Mouse (Mus musculus): ENCODE measurements around the gene Pet100. TPM values are rescaled to one million over a fixed set of nuclear protein-coding genes. Genes with fewer than 3 reads are reported as not detected.
"Not testable (repeated sequence)": the region's sequence is repeated elsewhere in the genome, so short reads cannot be mapped to it uniquely, and the experiment has no call there.

Pet100 gene
- 86.6 and 86.9 TPM in 2 replicates for polyA plus RNA-seq (2015; fragmentation: Nextera tagmentation; extraction: Ambion mirVana)

GRCm38 (mm10) chr8:3621199-3621970 lies at the start of gene Pet100, which contains the start of gene Xab2:
Gene Pet100, plus strand, starts transcription at chr8:3621548.
Gene Xab2, minus strand, starts transcription at chr8:3621316.
- H3K9me3 ChIP-seq (ENCODE audit: control insufficient read depth, low read length) = no peaks in the 10 kb centered on the region
- H3K4me2 ChIP-seq (ENCODE audit: low read depth, low read length) = peak within 1 kb of the TSS; percentile 80
- peaks cover 14% of the 10 kb centered on the region for H3K4me1 ChIP-seq (ENCODE audit: control insufficient read depth, insufficient read depth, low read length)
- H3K36me3 ChIP-seq (ENCODE audit: control insufficient read depth, insufficient read depth, low read length) = peaks cover 13% of the 10 kb centered on the region
- H3K4me3 ChIP-seq (ENCODE audit: low read length) = peak within 1 kb of the TSS; percentile 66
- ATAC-seq = peak; percentile 99
- under 1% methylated on average over 37 of the region's 37 CpGs for WGBS
- no peak within 1 kb of the TSS for H3K27ac ChIP-seq (ENCODE audit: low read length)
- H3K9ac ChIP-seq (ENCODE audit: low read depth, low read length) = peak within 1 kb of the TSS; percentile 73
- no peaks in the 10 kb centered on the region for H3K27me3 ChIP-seq (replicated peaks; ENCODE audit: control insufficient read depth, insufficient read depth, low read length)

GRCm38 (mm10) chr8:3574546-3574945 lies 46.8 kb upstream of the Pet100 start:
- ATAC-seq = no peak
- H3K4me1 ChIP-seq (ENCODE audit: control insufficient read depth, insufficient read depth, low read length) = peaks cover 4% of the 10 kb centered on the region; the same call in 1 of the 2 replicates
- WGBS = 94% methylated on average over 3 of the region's 3 CpGs

GRCm38 (mm10) chr8:3576211-3576960 lies 45.0 kb upstream of the Pet100 start:
- peak; percentile 29 for ATAC-seq
- 65% methylated on average over 15 of the region's 15 CpGs for WGBS
- H3K36me3 ChIP-seq (ENCODE audit: control insufficient read depth, insufficient read depth, low read length) = no peaks in the 10 kb centered on the region
- no peak overlapping the region for H3K27ac ChIP-seq (ENCODE audit: low read length)
- no peaks in the 10 kb centered on the region for H3K9me3 ChIP-seq (ENCODE audit: control insufficient read depth, low read length)
- H3K9ac ChIP-seq (ENCODE audit: low read depth, low read length) = no peak overlapping the region
- no peaks in the 10 kb centered on the region for H3K27me3 ChIP-seq (replicated peaks; ENCODE audit: control insufficient read depth, insufficient read depth, low read length)
- H3K4me3 ChIP-seq (ENCODE audit: low read length) = no peak overlapping the region
- H3K4me1 ChIP-seq (ENCODE audit: control insufficient read depth, insufficient read depth, low read length) = peaks cover 6% of the 10 kb centered on the region; the same call in 1 of the 2 replicates
- H3K4me2 ChIP-seq (ENCODE audit: low read depth, low read length) = no peak overlapping the region

More at GRCm38 (mm10) chr8:3574546-3574945, 46.8 kb upstream of the Pet100 start:
- Histone ChIP-seq H3K27me3 (replicated peaks; ENCODE audit: control insufficient read depth, insufficient read depth, low read length) (no peaks in the 10 kb centered on the region), H3K4me2 (ENCODE audit: low read depth, low read length) (no peak overlapping the region), H3K9ac (ENCODE audit: low read depth, low read length) (no peak overlapping the region), H3K27ac (ENCODE audit: low read length) (no peak overlapping the region), H3K9me3 (ENCODE audit: control insufficient read depth, low read length) (no peaks in the 10 kb centered on the region), H3K4me3 (ENCODE audit: low read length) (no peak overlapping the region), H3K36me3 (ENCODE audit: control insufficient read depth, insufficient read depth, low read length) (no peaks in the 10 kb centered on the region)

- H3K4me2 ChIP-seq (ENCODE audit: low read depth, low read length) = no peak overlapping the region
- WGBS = 59% methylated on average over 9 of the region's 9 CpGs
- H3K9ac ChIP-seq (ENCODE audit: low read depth, low read length) = peak overlapping the region; percentile 34; the same call in 1 of the 2 replicates
- H3K27me3 ChIP-seq (replicated peaks; ENCODE audit: control insufficient read depth, insufficient read depth, low read length) = no peaks in the 10 kb centered on the region
- ATAC-seq = peak; percentile 79
- no peaks in the 10 kb centered on the region for H3K36me3 ChIP-seq (ENCODE audit: control insufficient read depth, insufficient read depth, low read length)
- peaks cover 6% of the 10 kb centered on the region; the same call in 1 of the 2 replicates for H3K4me1 ChIP-seq (ENCODE audit: control insufficient read depth, insufficient read depth, low read length)
- H3K4me3 ChIP-seq (ENCODE audit: low read length) = no peak overlapping the region
- no peaks in the 10 kb centered on the region for H3K9me3 ChIP-seq (ENCODE audit: control insufficient read depth, low read length)
- peak overlapping the region; percentile 55; the same call in 1 of the 2 replicates for H3K27ac ChIP-seq (ENCODE audit: low read length)
Measured at GRCm38 (mm10) chr8:3579390-3580364, 41.7 kb upstream of the Pet100 start.

- WGBS = 82% methylated on average over 1 of the region's 3 CpGs
- not testable (repeated sequence) for H3K4me2 ChIP-seq (ENCODE audit: low read depth, low read length); H3K4me1 ChIP-seq (ENCODE audit: control insufficient read depth, insufficient read depth, low read length); H3K27me3 ChIP-seq (replicated peaks; ENCODE audit: control insufficient read depth, insufficient read depth, low read length); ATAC-seq; H3K36me3 ChIP-seq (ENCODE audit: control insufficient read depth, insufficient read depth, low read length); H3K4me3 ChIP-seq (ENCODE audit: low read length); H3K27ac ChIP-seq (ENCODE audit: low read length); H3K9me3 ChIP-seq (ENCODE audit: control insufficient read depth, low read length); H3K9ac ChIP-seq (ENCODE audit: low read depth, low read length)
Measured at GRCm38 (mm10) chr8:3581961-3582360, 39.4 kb upstream of the Pet100 start.

- no peaks in the 10 kb centered on the region for H3K9me3 ChIP-seq (ENCODE audit: control insufficient read depth, low read length)
- no peaks in the 10 kb centered on the region for H3K36me3 ChIP-seq (ENCODE audit: control insufficient read depth, insufficient read depth, low read length)
- peaks cover 3% of the 10 kb centered on the region; the same call in 1 of the 2 replicates for H3K27me3 ChIP-seq (replicated peaks; ENCODE audit: control insufficient read depth, insufficient read depth, low read length)
- no peak for ATAC-seq
- no peak overlapping the region for H3K4me2 ChIP-seq (ENCODE audit: low read depth, low read length)
- no peak overlapping the region for H3K4me3 ChIP-seq (ENCODE audit: low read length)
- no peak overlapping the region for H3K9ac ChIP-seq (ENCODE audit: low read depth, low read length)
- 77% methylated on average over 2 of the region's 2 CpGs for WGBS
- no peak overlapping the region for H3K27ac ChIP-seq (ENCODE audit: low read length)
- H3K4me1 ChIP-seq (ENCODE audit: control insufficient read depth, insufficient read depth, low read length) = no peaks in the 10 kb centered on the region
Measured at GRCm38 (mm10) chr8:3586452-3586851, 34.9 kb upstream of the Pet100 start.

- Histone ChIP-seq H3K4me1 (ENCODE audit: control insufficient read depth, insufficient read depth, low read length) (no peaks in the 10 kb centered on the region), H3K4me3 (ENCODE audit: low read length) (peak within 1 kb of the TSS; percentile 73), H3K4me2 (ENCODE audit: low read depth, low read length) (peak within 1 kb of the TSS; percentile 83), H3K27ac (ENCODE audit: low read length) (peak within 1 kb of the TSS; percentile 93), H3K9me3 (ENCODE audit: control insufficient read depth, low read length) (no peaks in the 10 kb centered on the region), H3K27me3 (replicated peaks; ENCODE audit: control insufficient read depth, insufficient read depth, low read length) (peaks cover 3% of the 10 kb centered on the region; the same call in 1 of the 2 replicates), H3K36me3 (ENCODE audit: control insufficient read depth, insufficient read depth, low read length) (no peaks in the 10 kb centered on the region), H3K9ac (ENCODE audit: low read depth, low read length) (peak within 1 kb of the TSS; percentile 87)
- WGBS = 3% methylated on average over 7 of the region's 7 CpGs
- ATAC-seq = no peak
Measured at GRCm38 (mm10) chr8:3586993-3587390, 34.4 kb upstream of the Pet100 start, which contains the start of gene Camsap3. Gene Camsap3, plus strand, starts transcription at chr8:3587293.

- WGBS = under 1% methylated on average over 77 of the region's 77 CpGs
- Histone ChIP-seq H3K27ac (ENCODE audit: low read length) (peak overlapping the region; percentile 93), H3K36me3 (ENCODE audit: control insufficient read depth, insufficient read depth, low read length) (no peaks in the 10 kb centered on the region)
Measured at GRCm38 (mm10) chr8:3587391-3588257, 33.7 kb upstream of the Pet100 start.

More at GRCm38 (mm10) chr8:3587391-3588257, 33.7 kb upstream of the Pet100 start:
- Histone ChIP-seq H3K9ac (ENCODE audit: low read depth, low read length) (peak overlapping the region; percentile 87), H3K4me2 (ENCODE audit: low read depth, low read length) (peak overlapping the region; percentile 83), H3K4me1 (ENCODE audit: control insufficient read depth, insufficient read depth, low read length) (no peaks in the 10 kb centered on the region), H3K4me3 (ENCODE audit: low read length) (peak overlapping the region; percentile 73), H3K9me3 (ENCODE audit: control insufficient read depth, low read length) (no peaks in the 10 kb centered on the region), H3K27me3 (replicated peaks; ENCODE audit: control insufficient read depth, insufficient read depth, low read length) (peaks cover 3% of the 10 kb centered on the region; the same call in 1 of the 2 replicates)
- peak; percentile 89 for ATAC-seq
